Mouse (Mus musculus) frontal cortex, postnatal 25 days (tissue): ENCODE measurements around the gene Papss1.

Experiments used
- DNase-seq, 2 experiments: peaks; one replicate each; pipeline ENCODE4 v3.0.0; 2022; ENCODE audit warnings: low spot score in 2 of 2

Gene Papss1

DNA sequence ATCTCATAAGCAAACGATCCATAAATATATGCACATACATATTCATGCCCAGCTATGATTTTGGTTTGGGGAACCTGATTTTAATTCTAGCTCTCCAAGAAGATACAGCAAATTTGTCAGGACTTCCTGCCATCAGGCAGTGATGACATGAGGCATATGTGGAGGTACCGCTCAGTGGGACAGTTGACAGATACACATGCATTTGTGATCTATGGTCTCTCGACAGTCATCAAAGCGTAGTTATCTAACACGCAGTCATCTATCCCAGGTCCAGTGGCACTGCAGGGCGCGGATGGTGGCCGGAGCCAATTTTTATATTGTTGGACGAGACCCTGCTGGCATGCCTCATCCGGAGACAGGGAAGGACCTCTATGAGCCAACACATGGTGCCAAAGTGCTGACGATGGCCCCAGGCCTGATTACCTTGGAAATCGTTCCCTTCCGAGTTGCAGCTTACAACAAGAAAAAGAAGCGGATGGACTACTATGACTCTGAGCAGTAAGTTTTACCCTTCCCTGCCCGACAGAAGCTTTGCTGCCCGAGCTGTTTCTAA, 66.8 kb downstream of the Papss1 start:
- no peak for DNase-seq

DNA sequence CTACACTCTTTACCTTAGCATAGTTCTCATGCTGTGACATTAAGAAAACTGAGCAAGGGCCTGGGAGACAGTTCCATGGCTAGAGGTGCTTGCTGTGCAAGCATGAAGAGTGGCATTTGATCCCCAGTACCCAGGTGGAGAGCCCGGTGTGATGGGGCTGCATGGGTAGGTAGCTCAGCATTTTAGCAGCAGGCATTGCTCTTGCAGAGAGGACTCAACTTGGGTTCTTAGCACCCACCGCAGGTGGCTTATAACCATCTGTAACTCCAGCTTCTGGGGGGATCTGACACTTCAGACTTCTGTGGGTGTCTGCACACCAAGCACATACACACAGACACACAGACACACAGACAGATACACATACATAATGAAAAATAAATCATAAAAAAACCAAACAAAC, 69.5 kb downstream of the Papss1 start:
- no peak for DNase-seq

DNA sequence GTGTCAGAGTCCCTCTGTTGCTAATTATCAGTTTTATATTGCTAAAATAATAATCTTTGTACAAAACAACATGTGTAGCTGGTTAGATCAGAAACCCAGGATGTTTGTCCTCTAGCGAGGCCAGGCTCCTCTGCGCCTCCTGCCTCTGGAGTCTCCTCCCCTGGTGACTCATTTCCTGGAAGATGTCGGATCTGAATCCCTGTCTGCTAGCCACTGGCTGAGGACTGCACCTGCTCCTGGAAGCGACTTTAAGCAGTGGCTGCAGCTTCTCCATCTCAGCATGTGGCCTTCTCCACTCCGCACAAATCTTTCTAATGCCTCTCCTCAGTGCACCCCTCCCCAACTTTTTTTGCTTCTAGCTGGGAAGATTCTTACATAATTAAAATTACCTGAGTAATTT, 71.6 kb downstream of the Papss1 start:
- DNase-seq: no peak

DNA sequence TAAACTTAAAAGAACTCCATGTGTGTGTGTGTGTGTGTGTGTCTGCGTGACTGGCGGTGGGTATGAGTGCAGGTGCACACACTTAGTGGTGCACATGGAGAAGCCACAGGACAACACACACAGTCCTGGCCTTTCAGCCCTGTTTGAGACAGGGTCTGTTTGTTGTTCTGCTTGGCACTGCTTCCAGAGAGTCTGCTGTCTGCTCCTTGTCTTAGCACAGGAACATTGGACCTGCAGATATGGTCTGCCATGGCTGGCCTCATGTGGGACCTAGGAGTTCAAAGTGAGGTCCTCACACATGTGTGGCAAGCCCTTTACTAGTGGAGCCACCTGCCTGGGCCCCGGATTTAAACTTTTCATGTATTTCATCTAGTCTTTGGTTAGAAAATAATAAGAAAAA, 72.4 kb downstream of the Papss1 start:
- DNase-seq: no peak

DNA sequence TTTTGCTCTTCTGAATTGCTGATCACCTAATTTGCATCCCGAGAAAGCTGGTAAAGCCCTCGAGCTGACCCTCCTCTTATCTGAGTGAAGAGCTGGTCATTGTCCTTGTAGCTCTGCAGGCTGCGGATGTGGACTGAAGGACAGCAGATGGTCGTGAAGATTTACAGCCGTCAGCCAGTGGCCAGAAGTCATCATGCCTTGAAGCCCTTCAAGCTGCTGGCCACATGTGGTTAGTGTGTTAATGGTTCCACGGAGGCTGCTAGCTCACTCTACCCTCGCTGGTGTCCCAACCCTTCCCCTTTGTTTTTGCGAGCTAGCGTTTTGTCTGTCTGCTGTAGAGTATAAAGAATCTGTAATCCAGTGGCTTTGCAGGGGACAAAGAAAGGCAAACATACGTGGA, 73.1 kb downstream of the Papss1 start:
- DNase-seq: no peak

DNA sequence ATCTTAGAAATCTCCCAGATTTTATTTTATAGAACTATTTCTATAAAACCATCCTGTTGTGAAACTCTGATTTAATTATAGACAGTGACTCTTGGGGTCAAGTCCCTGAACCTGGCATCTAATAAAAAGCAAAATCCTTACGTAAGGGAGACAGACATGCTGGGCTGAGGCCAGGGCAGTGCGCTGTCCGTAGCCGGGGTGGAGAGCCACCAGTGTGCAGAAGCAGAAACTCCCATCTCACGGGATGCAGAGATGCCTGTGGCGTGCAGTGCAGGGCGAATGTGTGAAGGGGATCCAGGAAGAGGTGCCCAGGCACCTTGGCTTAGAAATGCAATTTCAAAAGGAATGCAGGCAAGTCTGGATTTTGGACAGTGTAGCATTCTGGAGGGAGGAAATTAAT, 73.6 kb downstream of the Papss1 start:
- DNase-seq: no peak

DNA sequence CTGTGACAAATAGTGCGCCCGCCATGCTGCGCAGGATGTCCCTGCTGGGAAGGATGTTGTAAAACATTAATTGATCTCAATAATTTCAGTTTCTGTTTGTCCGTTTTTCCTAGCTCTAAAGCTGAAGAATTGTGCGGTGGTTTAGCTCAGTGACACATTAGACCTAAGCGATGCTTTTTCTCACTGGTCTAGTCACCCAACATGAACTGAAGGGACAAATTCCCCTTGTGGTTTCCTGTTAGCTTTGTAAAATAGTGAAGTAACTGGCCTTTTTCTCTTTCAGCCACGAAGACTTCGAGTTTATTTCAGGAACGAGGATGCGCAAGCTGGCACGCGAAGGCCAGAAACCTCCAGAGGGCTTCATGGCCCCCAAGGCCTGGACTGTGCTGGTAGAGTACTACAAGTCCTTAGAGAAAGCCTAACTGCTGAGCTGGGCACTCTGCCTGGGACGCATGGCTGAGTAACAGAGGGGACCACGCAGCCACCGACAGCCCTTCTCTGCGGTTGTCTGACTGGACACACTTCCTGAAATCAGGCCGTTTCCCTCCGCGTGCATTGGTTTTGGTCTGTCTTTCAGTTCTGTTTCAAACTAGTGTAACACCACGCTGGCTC, 78.2 kb downstream of the Papss1 start:
- peak in 1 of 2 experiments; percentile 15 for DNase-seq

DNA sequence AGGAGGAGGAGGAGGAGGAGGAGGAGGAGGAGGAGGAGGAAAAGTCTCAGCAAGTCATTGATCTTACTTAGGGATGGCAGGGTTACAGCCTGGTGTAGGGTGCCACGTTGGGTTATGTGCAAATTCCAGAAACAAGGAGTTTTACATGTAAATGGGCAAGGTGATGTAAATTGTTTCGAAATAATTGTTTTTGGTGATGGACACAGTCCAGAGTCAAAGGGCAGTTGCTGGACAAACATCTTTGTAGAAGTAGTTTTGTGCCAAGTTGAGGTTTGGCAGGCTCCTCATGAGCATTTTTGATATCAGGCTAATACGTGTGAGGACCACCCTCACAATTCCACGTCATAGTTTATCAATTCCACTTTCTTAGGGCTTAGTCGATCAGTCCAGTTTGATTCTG, 80.6 kb downstream of the Papss1 start:
- DNase-seq: no peak

DNA sequence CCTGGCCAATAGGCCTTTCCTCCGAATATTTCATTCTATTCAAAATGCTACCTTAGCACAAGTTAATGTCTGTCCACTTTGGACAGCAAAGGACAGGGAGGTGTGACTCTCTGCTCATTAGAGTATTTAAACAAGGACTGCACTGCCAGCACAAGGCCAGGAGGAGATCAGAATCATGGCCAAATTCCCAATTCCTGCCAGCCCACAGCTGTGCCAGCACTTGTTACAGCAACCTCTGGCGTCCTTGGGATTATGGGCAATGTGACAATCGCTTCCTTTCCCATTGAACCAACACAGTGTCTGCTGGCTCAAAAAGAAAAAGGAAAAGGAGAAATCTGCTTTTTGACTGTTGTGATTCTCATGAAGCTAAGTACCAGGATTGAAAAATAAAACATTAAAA, 89.8 kb downstream of the Papss1 start:
- DNase-seq: no peak

DNA sequence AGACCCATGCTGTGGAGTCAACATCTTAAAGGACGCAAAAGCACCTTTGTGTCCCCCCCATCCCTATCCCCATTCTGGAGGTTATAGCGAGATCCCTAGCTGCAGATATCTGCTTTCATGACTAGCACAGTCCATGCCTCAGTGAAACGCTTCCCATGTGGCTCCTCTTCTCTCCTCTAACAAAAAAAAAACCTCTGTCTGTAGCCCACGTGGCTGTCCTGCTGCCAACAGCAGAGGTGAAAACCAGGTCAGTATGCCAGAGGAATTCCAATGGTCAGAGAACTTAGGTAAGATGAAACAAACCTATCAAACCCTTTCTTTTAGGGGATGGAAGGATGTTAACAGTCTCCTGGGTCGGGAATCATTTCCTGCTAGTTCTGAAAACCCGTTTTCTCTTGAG, 91.5 kb downstream of the Papss1 start:
- no peak for DNase-seq

DNA sequence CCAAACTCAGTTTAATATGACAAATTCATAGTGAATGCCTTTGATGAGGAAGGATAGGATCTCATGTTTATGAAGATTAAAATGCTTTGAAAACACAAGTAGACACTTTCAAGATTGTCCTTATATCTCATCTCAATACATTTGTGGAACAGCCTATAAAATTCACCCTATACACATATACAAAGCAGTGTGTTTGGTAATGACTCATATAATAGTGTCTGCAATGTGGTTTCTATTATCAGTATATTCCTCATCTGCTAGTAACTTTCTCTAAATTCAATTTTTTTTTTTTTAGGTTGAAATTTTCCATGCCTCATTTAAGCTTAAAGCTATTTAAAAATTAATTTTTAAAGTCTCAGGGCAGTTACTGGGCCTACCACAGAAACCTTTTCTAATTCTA, 95.6 kb downstream of the Papss1 start:
- no peak for DNase-seq

DNA sequence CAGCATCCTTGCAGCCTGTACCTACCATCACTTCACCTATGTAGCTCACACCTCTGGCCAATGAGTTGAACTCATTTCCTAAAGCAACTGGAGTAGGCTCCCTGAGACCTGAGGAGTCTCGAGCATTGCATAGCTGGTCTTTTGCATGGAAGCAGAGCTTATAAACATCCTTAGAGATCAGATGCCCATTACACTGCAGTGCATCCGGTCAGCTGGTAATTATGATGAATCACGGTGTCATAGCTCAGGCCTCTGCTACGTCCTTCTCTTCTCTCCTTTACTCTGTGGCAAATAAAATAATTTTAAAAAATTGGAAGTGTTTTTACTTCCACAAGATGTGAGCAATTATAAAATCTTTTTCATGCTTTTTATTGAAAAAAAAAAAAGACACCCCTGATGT, 96.1 kb downstream of the Papss1 start:
- DNase-seq: no peak

DNA sequence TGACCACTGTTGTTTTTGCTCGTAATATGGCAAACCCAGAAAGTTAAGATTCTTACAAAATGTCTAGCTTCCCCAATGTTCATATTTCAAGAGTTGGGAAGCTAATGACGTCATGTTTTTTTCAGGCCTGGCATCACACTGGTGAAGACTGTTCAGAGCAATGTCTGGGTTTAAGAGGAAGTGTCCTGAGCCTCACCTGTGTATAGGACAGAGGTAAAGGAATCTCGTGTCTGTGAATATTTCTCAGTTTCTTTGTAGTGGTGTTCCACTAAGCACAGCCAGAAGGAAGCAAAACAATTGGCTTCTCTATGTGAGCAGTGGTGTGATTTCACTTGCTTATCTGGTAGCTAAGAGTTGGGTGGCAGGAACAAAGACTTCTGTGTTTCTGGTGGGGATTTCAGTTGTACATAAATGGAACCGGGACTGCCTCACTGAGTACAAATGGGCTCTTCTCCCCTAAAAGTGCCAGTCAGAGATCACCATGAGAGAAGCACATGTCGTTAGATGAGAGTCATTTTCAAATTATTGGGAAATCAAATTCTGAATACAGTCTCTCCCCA, 98.1 kb downstream of the Papss1 start:
- no peak for DNase-seq

DNA sequence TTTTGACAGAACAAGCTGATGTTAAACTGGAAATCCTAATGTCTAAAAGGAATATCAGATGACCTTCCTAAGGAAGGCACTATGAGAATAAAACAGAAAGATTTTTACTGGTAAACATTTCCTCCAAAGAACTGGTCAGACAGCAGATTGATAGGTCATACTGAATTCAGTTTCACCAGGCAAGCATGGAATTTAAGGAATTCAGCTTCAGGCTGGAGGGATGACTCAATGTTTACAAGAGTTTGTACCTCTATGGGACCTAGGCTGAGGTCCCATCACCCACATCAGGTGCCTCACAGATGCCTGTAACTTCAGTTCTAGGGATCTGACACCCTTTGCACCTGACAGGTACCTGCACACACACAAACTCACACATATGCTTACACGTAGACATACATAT, 105.3 kb downstream of the Papss1 start:
- DNase-seq: no peak

DNA sequence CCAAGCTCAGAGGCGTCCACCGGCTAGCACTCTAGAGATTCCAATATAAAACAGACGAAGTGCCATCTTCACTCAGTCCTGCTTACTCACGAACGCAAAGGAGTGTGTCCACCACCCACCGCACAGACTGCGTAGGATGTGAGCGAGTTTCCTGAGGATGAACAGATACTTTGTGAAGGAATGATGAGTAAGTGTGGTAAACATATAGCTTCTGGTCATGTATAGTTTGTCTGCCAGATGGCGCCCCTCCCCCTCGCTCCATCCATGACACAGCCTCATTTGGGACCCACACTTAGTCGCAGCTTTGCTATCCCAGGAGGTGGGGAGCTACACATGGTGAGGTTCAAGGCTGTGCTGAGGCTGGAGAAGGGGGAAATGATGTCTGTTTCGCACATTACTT, 121.5 kb downstream of the Papss1 start:
- peak; percentile 46 to 58 for DNase-seq

DNA sequence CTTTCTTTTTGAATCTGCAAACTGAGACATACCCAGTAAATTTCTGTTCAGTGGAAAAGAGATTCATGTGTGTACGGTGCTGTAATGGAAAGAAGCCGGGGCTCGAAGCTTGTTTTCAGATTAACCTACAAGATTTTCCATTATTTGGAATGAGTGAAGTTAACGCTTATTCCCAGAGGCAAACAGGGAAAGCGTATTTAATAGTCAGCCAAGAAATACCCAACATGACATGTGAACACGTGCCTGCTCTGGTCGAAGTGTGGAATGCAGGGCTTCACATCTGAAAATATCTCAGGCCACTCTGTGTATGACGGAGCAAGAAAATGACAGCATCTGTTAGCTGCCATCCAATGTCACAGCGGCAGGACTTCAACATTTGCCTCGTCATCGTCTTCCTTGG, 125.4 kb downstream of the Papss1 start:
- DNase-seq: no peak

DNA sequence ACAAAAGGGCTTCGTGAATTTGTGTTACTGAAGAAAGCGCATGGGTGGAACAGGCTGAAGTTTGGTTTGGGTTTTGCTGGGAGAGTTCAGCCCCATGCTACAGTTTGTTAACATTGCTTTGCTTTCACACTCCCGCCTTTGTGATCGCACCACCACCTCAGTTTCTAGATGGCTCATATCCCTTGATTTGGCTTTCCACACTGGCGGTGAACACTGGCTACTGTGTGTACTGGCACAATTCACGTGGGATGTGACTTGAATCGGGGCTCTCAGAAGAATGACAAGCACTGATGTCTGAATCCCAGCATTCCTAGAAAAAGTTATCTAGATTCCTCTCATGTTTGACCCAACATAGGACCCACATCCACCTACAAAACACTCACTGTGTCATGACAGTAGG, 126.0 kb downstream of the Papss1 start:
- DNase-seq: no peak

DNA sequence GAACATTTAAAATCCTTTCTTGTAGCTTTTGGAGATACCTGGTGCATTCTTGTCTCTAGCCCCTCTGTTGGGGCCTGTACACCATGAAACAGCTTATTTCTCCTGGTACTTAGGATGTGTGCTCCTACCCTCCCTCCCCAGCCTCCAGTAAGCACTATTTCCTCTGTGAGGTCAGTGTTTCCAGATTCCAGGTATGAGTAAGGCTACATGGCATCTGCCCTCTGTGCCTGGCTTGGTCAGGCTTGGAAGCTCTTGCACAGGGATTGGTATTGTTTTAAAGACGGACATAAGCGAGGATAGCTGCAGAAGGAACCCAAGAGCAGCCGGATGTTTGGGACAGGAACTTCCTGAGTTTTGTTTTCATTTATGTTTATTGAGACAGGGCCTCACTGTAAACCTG, 126.6 kb downstream of the Papss1 start:
- no peak for DNase-seq
